Mouse (Mus musculus): ENCODE results near the gene Mcm5.

- TF ChIP-seq POLR2A (IDR thresholded peaks at IDR 0.05; ENCODE audit: extremely low read depth, insufficient read depth, low read length) (no peak), CTCF (IDR thresholded peaks at IDR 0.05; ENCODE audit: low read depth, low read length) (no peak)
These were observed 46.5 kb downstream of the Mcm5 start for GRCm38 (mm10) chr8:75155740-75156322.

Data from liver, adult 2 months (tissue).